Mouse (Mus musculus): Measurements from ENCODE around the gene Slc16a6. TPM values are rescaled to one million over a fixed set of nuclear protein-coding genes. Genes with fewer than 3 reads are reported as not detected.

The Slc16a6 gene
- total and polyA plus RNA-seq, 2 experiments from 2014 or later, result 6.3 to 11.5 TPM

DNA sequence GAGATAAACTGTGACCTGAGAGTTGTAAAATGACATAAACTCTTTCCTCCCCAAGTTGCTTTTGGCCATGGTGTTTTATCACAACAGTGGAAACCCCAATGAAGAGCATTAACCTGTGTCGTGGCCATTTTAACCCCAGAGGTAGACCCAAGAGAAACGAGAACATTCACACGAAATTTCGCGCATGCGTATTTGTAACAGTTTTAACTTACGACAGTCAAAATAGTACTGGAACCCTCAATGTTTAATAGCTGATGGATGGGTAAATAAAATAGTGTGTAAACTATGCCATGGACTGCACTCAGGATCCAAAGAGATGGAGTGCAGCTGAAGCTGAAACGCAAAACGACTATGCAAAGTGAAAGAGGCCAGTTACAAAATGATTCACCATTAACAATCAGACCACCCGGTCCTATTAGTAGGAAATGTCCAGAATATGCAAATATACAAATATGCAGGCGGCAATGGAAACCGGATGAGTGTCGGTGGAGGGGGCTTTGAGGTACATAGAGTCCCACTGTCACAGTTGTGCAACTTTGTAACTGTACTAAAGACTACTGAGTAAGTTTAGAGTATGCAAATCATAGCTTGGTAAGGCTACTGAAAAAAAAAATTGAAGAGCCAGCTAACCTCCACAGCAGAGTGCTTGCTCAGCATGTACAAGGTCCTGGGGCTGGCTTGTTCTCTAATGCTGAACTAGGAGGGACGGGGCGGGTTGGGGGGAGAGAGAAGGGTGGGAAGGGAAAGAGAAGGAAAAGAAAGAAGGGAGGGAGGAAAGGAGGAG is 63.0 kb downstream of the Slc16a6 start:
- Histone ChIP-seq H3K9me3 (ENCODE audit: low read length) (no peaks in the 10 kb centered on the region), H3K36me3 (ENCODE audit: insufficient read depth, low read length) (no peaks in the 10 kb centered on the region), H3K4me1 (ENCODE audit: insufficient read depth, low read length) (no peaks in the 10 kb centered on the region), H3K27me3 (ENCODE audit: insufficient read depth, low read length) (no peaks in the 10 kb centered on the region), H3K27ac (ENCODE audit: low read depth, low read length) (no peak overlapping the region), H3K9ac (replicated peaks; ENCODE audit: low read length, poor library complexity, severe bottlenecking) (no peak overlapping the region), H3K4me3 (ENCODE audit: low read depth, low read length) (no peak overlapping the region), H3K4me2 (ENCODE audit: low read depth, low read length, poor library complexity, severe bottlenecking) (no peak overlapping the region)
- no peak for ATAC-seq (ENCODE audit: low FRiP score)
- 91% methylated on average over 15 of the region's 15 CpGs for WGBS
- TF ChIP-seq CTCF (IDR thresholded peaks at IDR 0.05), result no peak
- DNase-seq (ENCODE audit: low spot score), result no peak

DNA sequence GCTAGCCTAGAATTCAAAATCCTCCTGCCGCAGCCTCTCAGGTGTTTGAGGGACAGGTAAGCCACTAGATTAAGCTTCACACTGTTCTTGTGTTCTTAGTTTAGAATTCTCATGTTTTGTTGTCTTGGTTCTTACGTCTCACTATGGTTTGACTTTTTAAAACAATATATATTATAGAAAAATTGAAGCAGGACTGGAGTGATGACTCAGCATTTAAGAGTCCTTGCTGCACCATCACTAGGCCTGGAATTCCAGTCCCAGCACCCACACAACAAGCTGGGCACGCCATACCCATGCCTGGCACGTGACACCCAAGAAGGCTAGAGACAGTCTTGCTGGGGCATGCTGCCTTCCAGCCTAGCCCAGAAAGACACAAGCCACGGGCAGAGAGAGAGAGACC is 67.0 kb downstream of the Slc16a6 start:
- 88% methylated on average over 5 of the region's 5 CpGs for WGBS
- H3K27ac ChIP-seq (ENCODE audit: low read depth, low read length), result no peak overlapping the region
- H3K9ac ChIP-seq (replicated peaks; ENCODE audit: low read length, poor library complexity, severe bottlenecking), result no peak overlapping the region
- H3K4me2 ChIP-seq (ENCODE audit: low read depth, low read length, poor library complexity, severe bottlenecking), result no peak overlapping the region
- H3K27me3 ChIP-seq (ENCODE audit: insufficient read depth, low read length), result no peaks in the 10 kb centered on the region
- H3K9me3 ChIP-seq (ENCODE audit: low read length), result no peaks in the 10 kb centered on the region
- no peaks in the 10 kb centered on the region for H3K4me1 ChIP-seq (ENCODE audit: insufficient read depth, low read length)
- no peak overlapping the region for H3K4me3 ChIP-seq (ENCODE audit: low read depth, low read length)
- TF ChIP-seq CTCF (IDR thresholded peaks at IDR 0.05), result no peak
- ATAC-seq (ENCODE audit: low FRiP score) (no peak), DNase-seq (ENCODE audit: low spot score) (no peak)
- no peaks in the 10 kb centered on the region for H3K36me3 ChIP-seq (ENCODE audit: insufficient read depth, low read length)

Small RNAs within 50 kb of the gene (microRNA-seq; reads per million reads assigned to microRNA genes)
- not detected for gene Gm25540 (ENCODE audit: borderline number of aligned reads)

Other genes starting within 250 kb of the Slc16a6 start
- gene Rgs9, start 175.5 kb downstream of the Slc16a6 start, total RNA-seq (2014; rRNA removed), result 33.8 and 42.1 TPM in 2 replicates
- 19.3 and 23.3 TPM in 2 replicates for gene Rgs9, start 175.5 kb downstream of the Slc16a6 start, polyA plus RNA-seq (2015; fragmentation: Nextera tagmentation; extraction: Ambion mirVana)
- 50.3 and 61.0 TPM in 2 replicates for gene Gna13, start 110.8 kb downstream of the Slc16a6 start, total RNA-seq (2014; rRNA removed)
- gene Gna13, start 110.8 kb downstream of the Slc16a6 start, polyA plus RNA-seq (2015; fragmentation: Nextera tagmentation; extraction: Ambion mirVana), result 31.1 and 35.3 TPM in 2 replicates
- not detected in 2 replicates for gene 9930022D16Rik, start 59.7 kb downstream of the Slc16a6 start, total RNA-seq (2014; rRNA removed)
- not detected in 2 replicates for gene 9930022D16Rik, start 59.7 kb downstream of the Slc16a6 start, polyA plus RNA-seq (2015; fragmentation: Nextera tagmentation; extraction: Ambion mirVana)
- 156 and 182 TPM in 2 replicates for gene Amz2, start 47.7 kb downstream of the Slc16a6 start, total RNA-seq (2014; rRNA removed)
- gene Amz2, start 47.7 kb downstream of the Slc16a6 start, polyA plus RNA-seq (2015; fragmentation: Nextera tagmentation; extraction: Ambion mirVana), result 39.6 and 40.1 TPM in 2 replicates
- 6.6 and 6.9 TPM in 2 replicates for gene Arsg, start 224 bp downstream of the Slc16a6 start, total RNA-seq (2014; rRNA removed)
- 5.1 and 6.0 TPM in 2 replicates for gene Arsg, start 224 bp downstream of the Slc16a6 start, polyA plus RNA-seq (2015; fragmentation: Nextera tagmentation; extraction: Ambion mirVana)
- gene Wipi1, start 138.4 kb upstream of the Slc16a6 start, total RNA-seq (2014; rRNA removed), result 12.7 and 14.9 TPM in 2 replicates
- gene Wipi1, start 138.4 kb upstream of the Slc16a6 start, polyA plus RNA-seq (2015; fragmentation: Nextera tagmentation; extraction: Ambion mirVana), result 17.1 and 18.3 TPM in 2 replicates
- gene Prkar1a, start 175.8 kb upstream of the Slc16a6 start, total RNA-seq (2014; rRNA removed), result 231 and 289 TPM in 2 replicates
- gene Prkar1a, start 175.8 kb upstream of the Slc16a6 start, polyA plus RNA-seq (2015; fragmentation: Nextera tagmentation; extraction: Ambion mirVana), result 467 and 473 TPM in 2 replicates
- gene Fam20a, start 248.7 kb upstream of the Slc16a6 start, total RNA-seq (2014; rRNA removed), result 8.9 and 10.4 TPM in 2 replicates
- 5.9 and 6.1 TPM in 2 replicates for gene Fam20a, start 248.7 kb upstream of the Slc16a6 start, polyA plus RNA-seq (2015; fragmentation: Nextera tagmentation; extraction: Ambion mirVana)